Mouse (Mus musculus): ENCODE measurements around the gene Gzme. TPM values are rescaled to one million over a fixed set of nuclear protein-coding genes. Genes with fewer than 3 reads are reported as not detected.
"Not testable (repeated sequence)": the region's sequence is repeated elsewhere in the genome, so short reads cannot be mapped to it uniquely, and the experiment has no call there.

The Gzme gene
- polyA plus RNA-seq (2016; fragmentation: Nextera tagmentation; extraction: Ambion mirVana): not detected in 2 replicates

DNA sequence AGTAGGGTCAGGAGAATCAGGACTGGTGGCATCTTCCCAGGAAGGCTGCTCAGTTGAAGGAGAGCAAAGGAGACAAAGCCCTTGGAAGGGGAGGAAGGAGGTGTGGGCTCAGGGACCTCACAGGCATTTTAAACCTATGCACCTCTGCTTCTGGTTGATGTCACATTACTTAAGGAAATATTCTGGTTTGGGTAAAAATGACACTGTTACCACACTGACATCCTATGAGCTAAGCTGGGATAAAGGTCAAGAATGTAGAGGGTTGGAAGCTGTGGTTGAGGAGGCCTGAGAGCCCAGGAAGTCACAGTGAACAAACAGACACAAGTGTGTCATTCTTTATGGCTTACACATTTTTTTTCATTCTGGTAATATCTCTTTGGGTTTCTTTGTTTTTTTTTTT, at the start of gene Gzme:
Gene Gzme, minus strand, starts transcription at position 101 of the 400 bp plus-strand sequence.
- Histone ChIP-seq H3K9me3 (replicated peaks) (no peaks in the 10 kb centered on the region), H3K4me1 (no peaks in the 10 kb centered on the region), H3K36me3 (no peaks in the 10 kb centered on the region), H3K27ac (replicated peaks) (no peak within 1 kb of the TSS), H3K27me3 (ENCODE audit: low read depth, poor library complexity, severe bottlenecking) (no peaks in the 10 kb centered on the region), H3K4me3 (no peak within 1 kb of the TSS)
- DNase-seq (ENCODE audit: low spot score): no peak

DNA sequence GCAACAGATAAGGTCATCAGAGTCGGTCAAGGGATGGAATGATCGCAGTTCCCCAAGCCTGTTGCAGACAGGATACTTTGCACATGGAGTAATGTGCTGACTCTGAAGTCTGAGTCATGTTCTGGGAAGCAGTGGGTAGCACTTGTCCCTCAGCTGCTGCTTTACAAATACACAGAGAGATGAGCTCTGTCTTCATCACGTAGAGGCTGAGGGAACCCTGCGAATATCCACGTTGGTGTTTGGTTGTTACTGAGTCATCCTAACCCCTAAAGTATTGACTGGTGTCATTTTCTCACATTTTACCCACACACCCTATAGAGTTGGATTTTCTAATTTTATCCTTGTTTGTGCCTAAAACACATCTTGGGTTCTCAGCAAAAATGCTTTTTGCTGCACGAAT, 47.6 kb upstream of the Gzme start:
- no peaks in the 10 kb centered on the region for H3K27me3 ChIP-seq (ENCODE audit: low read depth, poor library complexity, severe bottlenecking)
- no peak overlapping the region for H3K4me3 ChIP-seq
- WGBS: 83% methylated on average over 6 of the region's 6 CpGs
- no peak overlapping the region for H3K27ac ChIP-seq (replicated peaks)
- H3K9me3 ChIP-seq (replicated peaks): no peaks in the 10 kb centered on the region
- H3K36me3 ChIP-seq: no peaks in the 10 kb centered on the region
- no peak for DNase-seq (ENCODE audit: low spot score)
- peaks cover 9% of the 10 kb centered on the region for H3K4me1 ChIP-seq

DNA sequence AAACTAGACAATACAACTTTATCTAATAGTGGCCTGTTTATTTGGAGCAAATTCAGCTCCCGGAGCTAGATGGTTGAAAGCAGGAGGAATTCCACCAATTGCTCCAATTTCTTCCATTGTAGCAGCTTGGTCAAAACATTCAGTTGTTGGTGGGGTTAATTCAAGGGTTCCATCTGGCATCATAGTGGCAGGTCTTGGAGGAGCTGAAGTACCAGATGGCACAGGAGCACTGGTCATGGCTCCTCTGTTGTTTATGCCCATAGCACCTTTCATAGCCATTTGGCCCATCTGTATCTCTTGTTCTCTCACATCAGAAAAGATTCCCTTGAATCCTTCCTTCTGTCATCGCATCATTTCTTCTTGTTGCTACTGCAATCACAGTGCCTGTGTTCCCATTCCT, 41.7 kb upstream of the Gzme start:
- WGBS: 92% methylated on average over 2 of the region's 2 CpGs
- H3K4me3 ChIP-seq: no peak overlapping the region
- H3K27ac ChIP-seq (replicated peaks): no peak overlapping the region
- H3K4me1 ChIP-seq: peaks cover 4% of the 10 kb centered on the region
- H3K27me3 ChIP-seq (ENCODE audit: low read depth, poor library complexity, severe bottlenecking): no peaks in the 10 kb centered on the region
- H3K36me3 ChIP-seq: no peaks in the 10 kb centered on the region
- DNase-seq (ENCODE audit: low spot score): no peak
- H3K9me3 ChIP-seq (replicated peaks): no peaks in the 10 kb centered on the region

DNA sequence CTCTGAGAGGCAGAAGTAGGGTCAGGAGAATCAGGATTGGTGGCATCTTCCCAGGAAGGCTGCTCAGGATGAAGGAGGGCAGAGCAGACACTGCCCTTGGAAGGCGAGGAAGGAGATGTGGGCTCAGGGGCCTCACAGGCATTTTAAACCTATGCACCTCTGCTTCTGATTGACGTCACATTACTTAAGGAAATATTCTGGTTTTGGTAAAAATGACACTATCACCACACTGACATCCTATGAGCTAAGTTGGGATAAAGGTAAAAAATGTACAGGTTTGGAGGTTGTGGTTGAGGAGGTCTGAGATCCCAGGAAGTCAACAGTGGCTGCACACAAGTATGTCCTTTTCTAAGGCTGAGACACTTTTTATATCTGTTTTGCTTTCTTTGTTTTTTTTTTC, 39.1 kb upstream of the Gzme start, which contains the start of gene Gzmg:
Gene Gzmg, minus strand, starts transcription at position 101 of the 400 bp plus-strand sequence.
- not testable (repeated sequence) for H3K27me3 ChIP-seq (ENCODE audit: low read depth, poor library complexity, severe bottlenecking); H3K4me3 ChIP-seq; H3K36me3 ChIP-seq; H3K27ac ChIP-seq (replicated peaks); H3K4me1 ChIP-seq; DNase-seq (ENCODE audit: low spot score); H3K9me3 ChIP-seq (replicated peaks)
- 87% methylated on average over 2 of the region's 2 CpGs for WGBS

DNA sequence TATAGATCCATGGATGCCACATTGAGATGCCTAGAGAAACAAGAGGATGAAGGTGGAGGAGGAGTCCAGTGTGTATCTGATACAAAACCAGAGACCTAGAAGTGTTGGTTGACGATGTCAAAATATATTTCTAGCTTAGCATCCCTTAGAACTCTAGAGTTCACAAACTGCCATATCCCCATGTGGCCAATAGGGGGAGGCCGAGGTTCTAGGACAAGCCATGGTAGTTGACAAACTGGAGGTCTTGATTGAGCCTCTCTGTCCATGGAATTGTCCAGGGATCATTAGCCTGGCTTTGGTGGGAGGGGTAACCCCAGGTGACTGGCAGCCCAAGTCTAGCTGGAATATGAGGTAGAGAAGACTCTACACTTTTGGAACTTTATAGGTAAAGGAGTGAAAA, 34.9 kb upstream of the Gzme start:
- no peak for DNase-seq (ENCODE audit: low spot score)
- H3K36me3 ChIP-seq: no peaks in the 10 kb centered on the region
- 70% methylated on average over 2 of the region's 2 CpGs for WGBS
- no peak overlapping the region for H3K27ac ChIP-seq (replicated peaks)
- no peak overlapping the region for H3K4me3 ChIP-seq
- no peaks in the 10 kb centered on the region for H3K4me1 ChIP-seq
- no peaks in the 10 kb centered on the region for H3K9me3 ChIP-seq (replicated peaks)
- H3K27me3 ChIP-seq (ENCODE audit: low read depth, poor library complexity, severe bottlenecking): no peaks in the 10 kb centered on the region

DNA sequence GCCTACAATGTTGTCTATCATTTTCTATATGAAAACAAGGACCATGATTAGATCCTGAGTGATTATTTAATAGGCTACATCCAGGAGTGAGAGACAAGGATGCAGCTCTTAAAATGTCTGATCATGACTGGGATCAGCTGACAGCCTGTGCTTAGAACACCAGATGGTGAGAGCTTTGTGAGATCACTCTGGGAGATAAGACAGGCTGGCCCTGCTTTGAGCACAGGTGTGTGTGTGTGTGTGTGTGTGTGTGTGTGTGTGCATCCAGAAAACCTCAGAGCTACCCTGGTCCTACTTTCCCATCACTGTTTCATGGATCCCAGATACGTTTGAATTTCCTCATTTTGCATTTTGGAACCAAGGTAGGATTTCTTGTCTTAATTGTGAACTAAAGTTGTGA, 13.2 kb upstream of the Gzme start:
- not testable (repeated sequence) for H3K36me3 ChIP-seq; H3K27me3 ChIP-seq (ENCODE audit: low read depth, poor library complexity, severe bottlenecking); H3K4me3 ChIP-seq; DNase-seq (ENCODE audit: low spot score); H3K4me1 ChIP-seq; H3K9me3 ChIP-seq (replicated peaks); H3K27ac ChIP-seq (replicated peaks)
- 80% methylated on average over 1 of the region's 1 CpGs for WGBS

DNA sequence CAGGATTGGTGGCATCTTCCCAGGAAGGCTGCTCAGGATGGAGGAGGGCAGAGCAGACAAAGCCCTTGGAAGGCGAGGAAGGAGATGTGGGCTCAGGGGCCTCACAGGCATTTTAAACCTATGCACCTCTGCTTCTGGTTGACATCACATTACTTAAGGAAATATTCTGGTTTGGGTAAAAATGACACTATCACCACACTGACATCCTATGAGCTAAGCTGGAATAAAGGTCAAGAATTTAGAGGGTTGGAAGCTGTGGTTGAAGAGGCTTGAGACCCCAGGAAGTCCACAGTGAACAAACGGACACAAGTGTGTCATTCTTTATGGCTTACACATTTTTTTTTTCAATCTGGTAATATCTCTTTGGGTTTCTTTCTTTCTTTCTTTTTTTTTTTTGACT, 12.1 kb upstream of the Gzme start, which contains the start of gene Gzmd:
Gene Gzmd, minus strand, starts transcription at position 101 of the 400 bp plus-strand sequence.
- H3K4me3 ChIP-seq; H3K27me3 ChIP-seq (ENCODE audit: low read depth, poor library complexity, severe bottlenecking); H3K4me1 ChIP-seq; H3K36me3 ChIP-seq; H3K9me3 ChIP-seq (replicated peaks); H3K27ac ChIP-seq (replicated peaks); DNase-seq (ENCODE audit: low spot score): not testable (repeated sequence)
- 88% methylated on average over 2 of the region's 2 CpGs for WGBS

DNA sequence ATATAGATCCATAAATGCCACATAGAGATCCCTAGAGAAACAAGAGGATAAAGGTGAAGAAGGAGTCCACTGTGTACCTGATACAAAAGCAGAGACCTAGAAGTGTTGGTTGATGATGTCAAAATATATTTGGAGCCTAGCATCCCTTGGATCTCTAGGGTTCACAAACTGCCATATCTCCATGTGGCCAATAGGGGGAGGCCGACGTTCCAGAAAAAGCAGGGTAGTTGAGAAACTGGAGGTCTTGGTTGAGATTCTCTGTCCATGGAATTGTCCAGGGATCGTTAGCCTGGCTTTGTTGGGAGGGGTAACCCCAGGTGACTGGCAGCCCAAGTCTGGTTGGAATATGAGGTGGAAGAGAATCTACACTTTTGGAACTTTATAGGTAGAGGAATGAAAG, 7.9 kb upstream of the Gzme start:
- no peaks in the 10 kb centered on the region for H3K36me3 ChIP-seq
- no peaks in the 10 kb centered on the region for H3K9me3 ChIP-seq (replicated peaks)
- no peaks in the 10 kb centered on the region for H3K27me3 ChIP-seq (ENCODE audit: low read depth, poor library complexity, severe bottlenecking)
- no peak overlapping the region for H3K4me3 ChIP-seq
- no peak overlapping the region for H3K27ac ChIP-seq (replicated peaks)
- H3K4me1 ChIP-seq: no peaks in the 10 kb centered on the region
- DNase-seq (ENCODE audit: low spot score): no peak
- 50% methylated on average over 3 of the region's 3 CpGs for WGBS

DNA sequence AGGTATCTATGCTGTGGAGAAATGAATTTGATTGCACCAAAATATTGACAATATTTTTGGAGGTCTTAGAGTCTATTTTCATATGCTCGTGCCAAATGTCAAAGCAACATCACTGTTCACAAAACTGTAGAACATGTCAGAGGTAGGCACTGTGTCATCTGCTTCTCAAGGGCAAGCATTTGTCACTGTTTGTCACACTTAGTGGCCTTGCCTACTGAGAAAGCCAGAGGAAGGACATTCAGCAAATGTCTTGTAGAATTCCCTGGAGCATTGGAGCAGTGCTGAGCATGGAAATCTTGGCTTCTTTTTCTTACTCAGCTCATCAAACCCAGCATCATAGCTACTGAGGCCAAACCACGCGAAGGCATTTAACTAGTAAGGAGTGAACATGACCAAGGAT, 3.1 kb upstream of the Gzme start:
- DNase-seq (ENCODE audit: low spot score): no peak
- H3K4me3 ChIP-seq: no peak overlapping the region
- H3K27me3 ChIP-seq (ENCODE audit: low read depth, poor library complexity, severe bottlenecking): no peaks in the 10 kb centered on the region
- no peaks in the 10 kb centered on the region for H3K4me1 ChIP-seq
- no peaks in the 10 kb centered on the region for H3K36me3 ChIP-seq
- no peak overlapping the region for H3K27ac ChIP-seq (replicated peaks)
- no peaks in the 10 kb centered on the region for H3K9me3 ChIP-seq (replicated peaks)
- 81% methylated on average over 3 of the region's 3 CpGs for WGBS

DNA sequence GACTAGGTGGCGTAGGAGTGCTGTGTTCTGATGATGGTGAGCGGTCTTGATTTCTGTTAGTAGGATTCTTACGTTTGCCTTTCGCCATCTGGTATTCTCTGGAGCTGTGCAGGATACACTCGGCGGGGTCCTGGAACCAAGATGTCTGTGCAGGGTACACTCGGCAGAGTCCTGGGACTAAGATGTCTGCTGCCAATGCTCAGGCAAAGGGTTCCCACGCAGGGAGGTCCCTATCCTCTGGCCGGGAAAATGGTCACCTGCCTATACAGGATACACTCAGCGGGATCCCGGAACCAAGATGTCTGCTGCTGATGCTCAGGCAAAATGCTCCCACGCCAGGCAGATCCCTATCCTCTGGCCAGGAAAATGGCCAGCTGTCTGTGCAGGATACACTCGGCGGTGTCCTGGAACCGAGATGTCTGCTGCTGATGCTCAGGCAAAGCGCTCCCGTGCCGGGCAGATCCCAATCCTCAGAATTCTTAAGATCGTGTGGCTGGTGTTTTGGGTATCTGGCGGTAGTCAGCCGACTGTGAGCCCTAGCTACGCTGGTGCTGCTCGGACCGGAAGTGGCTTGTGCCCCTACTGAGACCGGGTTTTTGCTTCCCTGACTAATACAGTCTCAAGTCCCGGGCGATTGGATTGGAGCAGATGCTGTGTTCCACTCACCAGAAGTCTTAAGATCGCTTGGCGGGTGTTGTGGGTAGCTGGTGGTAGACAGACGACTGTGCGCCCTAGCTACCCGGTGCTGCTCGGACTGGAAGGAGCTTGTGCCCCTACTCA, 4.7 kb downstream of the Gzme start:
- not testable (repeated sequence) for H3K27me3 ChIP-seq (ENCODE audit: low read depth, poor library complexity, severe bottlenecking); H3K36me3 ChIP-seq; H3K27ac ChIP-seq (replicated peaks); DNase-seq (ENCODE audit: low spot score); H3K4me3 ChIP-seq; H3K4me1 ChIP-seq; H3K9me3 ChIP-seq (replicated peaks)
- WGBS: 93% methylated on average over 33 of the region's 33 CpGs

DNA sequence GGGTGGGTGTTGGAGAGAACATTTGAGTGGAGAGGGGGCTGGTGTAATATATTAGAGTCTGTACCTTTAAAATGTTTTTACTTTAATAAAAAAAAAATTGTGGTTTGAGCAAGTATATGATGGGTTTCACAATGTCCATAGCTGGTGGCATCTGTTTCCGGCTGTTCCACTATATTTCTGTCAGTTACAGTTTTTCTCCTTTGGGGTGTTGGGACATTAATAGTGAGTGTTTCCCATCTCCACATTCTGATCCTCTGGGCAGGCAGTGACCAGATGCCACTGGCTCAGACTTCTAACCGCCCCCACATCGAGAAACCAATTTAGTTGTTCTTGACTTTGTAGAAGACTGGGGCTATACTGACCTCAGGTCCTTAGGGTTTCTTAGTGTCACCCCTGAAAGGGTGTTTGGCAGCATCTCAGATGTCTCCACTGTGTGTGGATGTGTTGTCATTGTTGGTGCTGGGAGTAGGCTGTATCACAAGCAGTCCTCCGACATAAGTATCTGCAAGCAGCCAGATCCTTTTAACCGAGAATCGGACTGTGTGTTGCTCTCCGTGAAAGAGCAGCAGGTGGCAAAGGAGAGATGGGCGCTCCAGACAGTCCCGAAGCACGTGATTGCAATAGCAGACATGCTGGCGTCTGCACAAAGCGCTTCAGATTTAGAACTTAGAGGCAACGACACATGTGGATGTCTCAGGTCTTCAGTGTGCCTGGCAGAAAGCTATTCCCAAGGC, 14.8 kb downstream of the Gzme start:
- no peaks in the 10 kb centered on the region for H3K9me3 ChIP-seq (replicated peaks)
- WGBS: 87% methylated on average over 13 of the region's 13 CpGs

DNA sequence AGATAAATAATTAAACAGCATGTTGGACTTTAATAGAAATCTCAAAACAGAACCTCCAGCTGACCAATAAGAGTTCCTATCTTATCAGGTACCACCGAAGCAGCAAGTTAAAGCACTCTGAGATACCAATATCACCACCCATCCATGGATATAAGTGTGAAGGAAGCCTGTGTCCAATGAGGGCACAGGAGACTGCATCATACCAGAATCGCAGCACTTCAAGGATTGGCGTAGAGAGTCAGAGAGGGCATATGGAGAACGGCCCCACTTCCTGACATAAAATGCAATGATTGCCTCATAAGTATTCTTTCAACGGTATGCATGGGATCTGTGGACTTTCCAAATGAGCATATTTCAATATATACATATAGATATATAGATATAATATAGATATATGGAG, 15.4 kb downstream of the Gzme start:
- no peaks in the 10 kb centered on the region for H3K4me1 ChIP-seq
- H3K27ac ChIP-seq (replicated peaks): no peak overlapping the region
- no peak for DNase-seq (ENCODE audit: low spot score)
- H3K36me3 ChIP-seq: no peaks in the 10 kb centered on the region
- WGBS: 92% methylated on average over 5 of the region's 5 CpGs
- no peaks in the 10 kb centered on the region for H3K27me3 ChIP-seq (ENCODE audit: low read depth, poor library complexity, severe bottlenecking)
- H3K9me3 ChIP-seq (replicated peaks): no peaks in the 10 kb centered on the region
- H3K4me3 ChIP-seq: no peak overlapping the region

More for the DNA sequence above, 14.8 kb downstream of the Gzme start:
- no peak for DNase-seq (ENCODE audit: low spot score)
- no peak overlapping the region for H3K27ac ChIP-seq (replicated peaks)
- H3K4me3 ChIP-seq: no peak overlapping the region
- H3K36me3 ChIP-seq: no peaks in the 10 kb centered on the region
- H3K4me1 ChIP-seq: no peaks in the 10 kb centered on the region
- no peaks in the 10 kb centered on the region for H3K27me3 ChIP-seq (ENCODE audit: low read depth, poor library complexity, severe bottlenecking)

DNA sequence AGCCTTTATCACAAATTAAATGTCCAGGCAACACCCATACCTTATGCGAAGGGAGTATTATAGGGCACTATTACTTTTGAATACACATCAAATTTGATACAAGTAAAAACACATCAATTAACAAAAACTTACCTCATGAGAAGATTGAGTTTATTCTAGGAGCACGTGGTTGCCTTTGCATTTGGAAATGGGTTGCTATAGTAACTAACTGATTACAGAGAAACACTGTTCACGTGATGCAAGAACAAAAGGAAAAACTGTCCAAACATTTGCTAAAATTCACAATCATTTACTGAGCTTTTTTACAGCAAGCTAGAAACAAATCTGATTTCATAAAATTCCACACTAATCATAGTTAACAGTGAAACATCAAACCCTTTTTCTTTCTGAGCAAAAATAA, 17.0 kb downstream of the Gzme start:
- H3K4me1 ChIP-seq: no peaks in the 10 kb centered on the region
- DNase-seq (ENCODE audit: low spot score): no peak
- H3K9me3 ChIP-seq (replicated peaks): no peaks in the 10 kb centered on the region
- 81% methylated on average over 3 of the region's 3 CpGs for WGBS
- H3K27me3 ChIP-seq (ENCODE audit: low read depth, poor library complexity, severe bottlenecking): no peaks in the 10 kb centered on the region
- H3K4me3 ChIP-seq: no peak overlapping the region
- no peak overlapping the region for H3K27ac ChIP-seq (replicated peaks)
- no peaks in the 10 kb centered on the region for H3K36me3 ChIP-seq

All from midbrain, embryonic 10.5 days (tissue).